Mouse (Mus musculus) heart, embryonic 11.5 days (tissue): Measurements from ENCODE around the gene Birc3. TPM values are rescaled to one million over a fixed set of nuclear protein-coding genes. Genes with fewer than 3 reads are reported as not detected.

Source experiments
- ATAC-seq: fragments of 200-750 bp; cut with Nextera tagmentation; replicated peaks from 2 replicates; pipeline ENCODE4 v1.8.0; 2017; ENCODE audit warnings: moderate library complexity; ENCODE audit not compliant: insufficient number of reproducible peaks, low FRiP score, low TSS enrichment
- H3K27ac ChIP-seq: fragments of 300-500 bp; sonication (generic); 2 replicates; pipeline ENCODE4 v1.5.1; 2014; ENCODE audit warnings: mild to moderate bottlenecking, low read depth, low read length
- H3K27me3 ChIP-seq: fragments of 300-500 bp; sonication (generic); 2 replicates; pipeline ENCODE4 v1.6.1; 2014; ENCODE audit warnings: mild to moderate bottlenecking, low read length, mixed read lengths; ENCODE audit not compliant: control insufficient read depth, insufficient read depth
- H3K36me3 ChIP-seq: fragments of 300-500 bp; sonication (generic); 2 replicates; pipeline ENCODE4 v1.6.1; 2014; ENCODE audit warnings: mild to moderate bottlenecking, low read length, moderate library complexity, mixed read lengths; ENCODE audit not compliant: control insufficient read depth, insufficient read depth
- H3K4me1 ChIP-seq: fragments of 300-500 bp; sonication (generic); 2 replicates; pipeline ENCODE4 v1.6.1; 2014; ENCODE audit warnings: low read length; ENCODE audit not compliant: control insufficient read depth, insufficient read depth
- H3K4me2 ChIP-seq: fragments of 300-500 bp; sonication (generic); 2 replicates; pipeline ENCODE4 v1.6.1; 2014; ENCODE audit warnings: mild to moderate bottlenecking, moderate library complexity
- H3K4me3 ChIP-seq: fragments of 300-500 bp; sonication (generic); 2 replicates; pipeline ENCODE4 v1.5.1; 2014; ENCODE audit warnings: low read depth, low read length
- H3K9ac ChIP-seq: fragments of 300-500 bp; sonication (generic); 2 replicates; pipeline ENCODE4 v1.6.1; 2014; ENCODE audit warnings: mild to moderate bottlenecking, low read depth, low read length, moderate library complexity
- H3K9me3 ChIP-seq: fragments of 300-500 bp; sonication (generic); replicated peaks from 2 replicates; pipeline ENCODE4 v1.6.1; 2016; ENCODE audit warnings: low read length; ENCODE audit not compliant: control insufficient read depth
- WGBS: fragments of 180-500 bp; shearing (Covaris S2); extraction: QIAGEN DNeasy Blood & Tissue Kit; methylation state at CpG from one replicate; pipeline ENCODE4 v1.1.7; 2014; ENCODE audit not compliant: insufficient replicate concordance; 5-methylcytosine and 5-hydroxymethylcytosine counted together
- polyA plus RNA-seq: library from polyadenylated mRNA; unstranded; fragments of >200 nt; fragmentation: Nextera tagmentation; extraction: Ambion mirVana; gene quantifications from 2 replicates; pipeline ENCODE4 v1.2.1, GENCODE M21; 2014

Birc3 gene
- polyA plus RNA-seq, 1 experiment from 2014 or later, result 4.2 TPM

- H3K4me3 ChIP-seq, result no peak overlapping the region
- no peak for ATAC-seq
- H3K4me1 ChIP-seq, result no peaks in the 10 kb centered on the region
- H3K27ac ChIP-seq, result no peak overlapping the region
- peaks cover 16% of the 10 kb centered on the region for H3K36me3 ChIP-seq
- H3K9me3 ChIP-seq, result no peaks in the 10 kb centered on the region
- H3K4me2 ChIP-seq, result no peak overlapping the region
- H3K9ac ChIP-seq, result no peak overlapping the region
- 73% methylated on average over 3 of the region's 3 CpGs for WGBS
- no peaks in the 10 kb centered on the region for H3K27me3 ChIP-seq
Measured at GRCm38 (mm10) chr9:7822758-7823157, 50.2 kb downstream of the Birc3 start.

- ATAC-seq, result no peak
- H3K4me2 ChIP-seq, result no peak overlapping the region; the same call in 1 of the 2 replicates
- no peak overlapping the region for H3K9ac ChIP-seq
Measured at GRCm38 (mm10) chr9:7805101-7805506, 67.9 kb downstream of the Birc3 start.

More at GRCm38 (mm10) chr9:7805101-7805506, 67.9 kb downstream of the Birc3 start:
- no peaks in the 10 kb centered on the region for H3K36me3 ChIP-seq
- H3K27me3 ChIP-seq, result no peaks in the 10 kb centered on the region
- no peak overlapping the region for H3K4me3 ChIP-seq
- 61% methylated on average over 3 of the region's 5 CpGs for WGBS
- no peaks in the 10 kb centered on the region for H3K9me3 ChIP-seq
- no peaks in the 10 kb centered on the region for H3K4me1 ChIP-seq
- H3K27ac ChIP-seq, result no peak overlapping the region

Other genes starting within 250 kb of the Birc3 start
- gene Mmp20, start 245.0 kb downstream of the Birc3 start, polyA plus RNA-seq, result not detected in 2 replicates
- gene Mmp7, start 181.1 kb downstream of the Birc3 start, polyA plus RNA-seq, result not detected in 2 replicates
- gene Tmem123, start 109.1 kb downstream of the Birc3 start, polyA plus RNA-seq, result 131 and 134 TPM in 2 replicates
- gene Birc2, start 36.1 kb downstream of the Birc3 start, polyA plus RNA-seq, result 28.1 and 28.7 TPM in 2 replicates
- 25.3 and 27.1 TPM in 2 replicates for gene Yap1, start 131.4 kb upstream of the Birc3 start, polyA plus RNA-seq
- 9.1 and 9.4 TPM in 2 replicates for gene Cfap300, start 169.6 kb upstream of the Birc3 start, polyA plus RNA-seq